In the genomic region with DNA sequence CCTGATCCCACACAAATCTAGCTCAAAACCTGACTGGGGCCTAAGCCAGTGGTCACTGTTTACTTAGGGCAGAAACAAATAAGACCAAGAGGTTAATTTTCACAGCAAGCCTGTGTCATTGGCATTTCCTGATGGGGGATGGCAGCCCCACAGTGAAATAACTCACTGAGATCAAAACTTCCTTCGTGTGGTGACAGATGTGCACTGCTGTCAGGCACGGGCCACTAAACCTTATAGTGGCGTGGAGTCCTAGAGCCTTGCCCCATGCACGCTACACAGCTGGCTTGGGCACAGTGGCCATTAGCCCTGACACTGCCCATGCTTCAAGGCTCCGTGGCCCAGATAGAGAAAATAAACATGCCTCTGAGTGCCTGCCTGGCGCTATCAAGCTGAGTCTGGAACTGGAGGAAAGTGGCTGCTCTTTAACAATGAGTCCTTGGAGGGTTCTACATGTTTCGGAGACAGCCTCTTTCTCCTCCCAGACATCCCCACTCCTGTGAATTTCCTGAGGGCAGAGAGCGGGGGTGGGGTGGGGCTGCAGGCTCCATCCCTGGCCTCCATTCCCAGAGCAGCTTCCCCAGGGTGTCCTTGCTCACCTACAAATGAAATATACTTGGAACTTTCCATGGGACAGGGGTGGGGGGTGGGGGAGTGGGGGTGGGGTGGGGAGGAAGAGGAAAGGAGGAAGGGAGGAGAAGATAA, we compare ENCODE assay signal across 10 mouse cellular contexts. TPM values are rescaled to one million over a fixed set of nuclear protein-coding genes. Genes with fewer than 3 reads are reported as not detected.
DNase-seq lines count a peak whose midpoint lies in the region; ATAC-seq and TF ChIP-seq lines count a peak whose summit lies in the region.
"Had no signal": no experiment of that assay in that cellular context is flagged by ENCODE, and none has a peak within 500 bp of the region (broad histone marks: within the 10 kb centered on the region; RNA-seq: fewer than 3 reads in every experiment).

No protein-coding gene starts in this region.

- peaks cover 19% of the 10 kb centered on the region for H3K4me1 ChIP-seq in kidney, embryonic 15.5 days
- H3K4me1 ChIP-seq in limb, embryonic 14.5 days (ENCODE audit: control insufficient read depth, insufficient read depth, low read length), result peaks cover 25% of the 10 kb centered on the region

- H3K4me3 ChIP-seq in kidney, embryonic 15.5 days (replicated peaks), result no peak overlapping the region
- no peak overlapping the region for H3K4me3 ChIP-seq in limb, embryonic 14.5 days (replicated peaks; ENCODE audit: low read length)
- H3K4me3 ChIP-seq: gastrocnemius, adult 2 months had no signal

- no peak for ATAC-seq in kidney, embryonic 15.5 days (replicated peaks; ENCODE audit: low FRiP score)
- ATAC-seq in limb, embryonic 14.5 days (ENCODE audit: low FRiP score, low read depth), result no peak
- ATAC-seq: midbrain, embryonic 16.5 days had no signal

- 0 out of 2 replicates have a peak overlapping the region, but pooled peaks have one; percentile 1 for H3K9ac ChIP-seq in kidney, embryonic 15.5 days
- no peak overlapping the region for H3K9ac ChIP-seq in limb, embryonic 14.5 days (ENCODE audit: low read depth, low read length, severe bottlenecking)

- TF ChIP-seq POLR2A in limb, embryonic 14.5 days (IDR thresholded peaks at IDR 0.05; ENCODE audit: borderline replicate concordance, extremely low read depth, insufficient read depth, insufficient read length), result no peak

- no peaks in the 10 kb centered on the region for H3K36me3 ChIP-seq in kidney, embryonic 15.5 days
- H3K36me3 ChIP-seq in limb, embryonic 14.5 days (ENCODE audit: control insufficient read depth, insufficient read depth, low read length), result no peaks in the 10 kb centered on the region

- H3K9me3 ChIP-seq in kidney, embryonic 15.5 days (replicated peaks), result no peaks in the 10 kb centered on the region
- no peaks in the 10 kb centered on the region for H3K9me3 ChIP-seq in limb, embryonic 14.5 days (ENCODE audit: control insufficient read depth, low read length)

- DNase-seq in cerebellum, postnatal 10 days, result peak; percentile 52 to 54
- no peak for DNase-seq in cerebellum, adult 11 months
- DNase-seq in kidney, adult 11 months, result no peak
- peak; percentile 43 for DNase-seq in embryo, embryonic 11 days
- DNase-seq in limb, embryonic 14.5 days (ENCODE audit: low spot score), result no peak
- DNase-seq in right cerebral cortex, postnatal 36 days (ENCODE audit: low spot score in 2 of 2), result no peak
- no peak for DNase-seq in gastrocnemius, postnatal 4 days (ENCODE audit: low spot score in 2 of 2)
- DNase-seq: gastrocnemius, adult 2 months had no signal

- WGBS in kidney, embryonic 15.5 days, result 20% methylated on average over 8 of the region's 8 CpGs
- 27% methylated on average over 8 of the region's 8 CpGs for WGBS in limb, embryonic 14.5 days

- H3K4me2 ChIP-seq in kidney, embryonic 15.5 days, result no peak overlapping the region
- H3K4me2 ChIP-seq in limb, embryonic 14.5 days (replicated peaks; ENCODE audit: low read depth, low read length, severe bottlenecking), result no peak overlapping the region

- no peaks in the 10 kb centered on the region for H3K27me3 ChIP-seq in kidney, embryonic 15.5 days
- H3K27me3 ChIP-seq in limb, embryonic 14.5 days (ENCODE audit: control insufficient read depth, insufficient read depth, low read length), result no peaks in the 10 kb centered on the region

- peak overlapping the region; percentile 48; the same call in 1 of the 2 replicates for H3K27ac ChIP-seq in kidney, embryonic 15.5 days
- peak overlapping the region; percentile 38; the same call in 1 of the 2 replicates for H3K27ac ChIP-seq in limb, embryonic 14.5 days (replicated peaks; ENCODE audit: low read depth, low read length)
- H3K27ac ChIP-seq: gastrocnemius, adult 2 months had no signal

RNA-seq across cellular contexts. Expression of a gene that starts 52.9 kb away (rescaled TPM):
- 174 and 196 TPM in 2 replicates for polyA plus RNA-seq in kidney, embryonic 15.5 days (2015; fragmentation: Nextera tagmentation; extraction: Ambion mirVana)
- 43.5 and 59.5 TPM in 2 replicates for polyA plus RNA-seq in limb, embryonic 14.5 days (2012; rRNA removed)
- 137 and 153 TPM in 2 replicates for polyA plus RNA-seq in limb, embryonic 14.5 days (2014; fragmentation: Nextera tagmentation; extraction: Ambion mirVana)
- 10 to 100 TPM; 43.4 to 52.1 TPM for total RNA-seq in gastrocnemius, postnatal 4 days (2021)

Comparison
In these comparisons a context has a peak if more than half of its experiments do, and no peak if none do; other contexts are left out.
1. DNase-seq: peak in cerebellum, postnatal 10 days (2 of 2) and embryo, embryonic 11 days (single experiment); none in cerebellum, adult 11 months (single experiment), kidney, adult 11 months (single experiment), limb, embryonic 14.5 days (single experiment), right cerebral cortex, postnatal 36 days (0 of 2) and gastrocnemius, postnatal 4 days (0 of 2).